Mouse (Mus musculus): Measurements from ENCODE around the gene Cptp. TPM values are rescaled to one million over a fixed set of nuclear protein-coding genes. Genes with fewer than 3 reads are reported as not detected.
A peak's percentile ranks its signal among the peaks of the same experiment; 100 is the strongest.

The Cptp gene
- polyA plus RNA-seq, 1 experiment from 2014 or later, result 17.1 TPM

DNA sequence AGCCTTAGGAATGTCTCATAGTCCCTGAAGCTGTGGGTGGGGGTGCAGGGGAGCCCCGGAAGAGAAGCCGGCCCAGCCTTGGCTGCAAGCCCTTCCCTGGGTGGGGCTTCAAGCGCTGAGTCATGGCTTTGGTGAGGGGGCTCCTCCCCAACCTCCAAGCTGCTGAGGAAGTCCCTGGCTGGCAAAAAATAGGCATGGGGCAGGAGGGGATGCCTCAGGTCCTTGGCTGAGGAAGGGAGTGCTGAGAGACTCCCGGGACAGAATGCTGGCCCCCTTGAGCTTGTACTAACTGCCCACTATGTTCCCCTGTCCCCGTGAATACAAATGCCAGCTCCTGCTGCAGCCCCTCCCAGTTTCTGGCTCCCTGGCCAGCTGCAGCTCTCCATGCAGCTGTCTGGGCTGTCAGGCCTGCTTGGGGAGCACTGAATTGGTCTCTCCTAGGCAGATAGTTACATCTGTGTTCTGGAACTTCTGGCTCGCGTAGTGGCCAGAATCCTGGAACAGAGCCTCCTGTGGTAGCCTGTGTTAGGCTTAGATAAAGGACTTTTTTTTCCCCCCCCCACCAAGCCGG lies 25.2 kb upstream of the Cptp start:
- Histone ChIP-seq H3K27me3 (ENCODE audit: insufficient read depth, low read length) (no peaks in the 10 kb centered on the region), H3K4me2 (peak overlapping the region; percentile 97), H3K9me3 (ENCODE audit: low read depth, low read length) (no peaks in the 10 kb centered on the region), H3K4me1 (ENCODE audit: insufficient read depth) (peaks cover 15% of the 10 kb centered on the region), H3K9ac (peak overlapping the region; percentile 16; the same call in 1 of the 2 replicates), H3K27ac (ENCODE audit: low read depth) (peak overlapping the region; percentile 69), H3K36me3 (ENCODE audit: insufficient read depth) (peaks cover 37% of the 10 kb centered on the region), H3K4me3 (ENCODE audit: low read depth, low read length) (peak overlapping the region; percentile 12; the same call in 1 of the 2 replicates)
- whole genome bisulfite sequencing, result 15% methylated on average over 8 of the region's 8 CpGs
- DNase-seq (peak; percentile 67), ATAC-seq (ENCODE audit: insufficient read depth) (no peak)
- peak; percentile 9; the same call in 1 of the 2 replicates for TF ChIP-seq CTCF (IDR thresholded peaks at IDR 0.05; ENCODE audit: low read depth)

DNA sequence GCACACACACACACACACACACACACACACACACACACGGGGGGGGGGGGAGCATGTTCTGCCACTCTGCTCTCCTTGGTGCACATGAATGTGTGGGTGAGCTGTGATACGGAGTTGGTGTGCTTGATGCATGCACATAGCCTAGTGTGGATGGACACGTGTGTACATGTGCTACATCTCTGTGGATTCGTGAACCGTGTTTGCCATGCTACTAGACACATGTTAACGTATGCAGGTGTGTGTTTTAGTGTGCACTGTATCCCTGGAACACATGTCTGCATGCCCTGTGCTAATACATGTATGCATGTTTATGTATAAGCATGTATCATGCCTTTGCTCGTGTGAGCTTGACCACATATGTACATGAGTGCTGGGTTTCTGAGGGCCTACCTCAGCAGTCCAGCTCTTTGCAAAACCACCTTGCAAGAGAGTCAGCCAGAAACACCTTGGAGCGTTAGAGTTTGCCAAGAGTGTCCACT lies 24.0 kb upstream of the Cptp start:
- no peak for ATAC-seq (ENCODE audit: insufficient read depth)
- no peak for DNase-seq
- Histone ChIP-seq H3K4me3 (ENCODE audit: low read depth, low read length) (peak overlapping the region; percentile 87), H3K4me2 (peak overlapping the region; percentile 97), H3K27ac (ENCODE audit: low read depth) (no peak overlapping the region), H3K27me3 (ENCODE audit: insufficient read depth, low read length) (no peaks in the 10 kb centered on the region), H3K9me3 (ENCODE audit: low read depth, low read length) (no peaks in the 10 kb centered on the region), H3K9ac (no peak overlapping the region; the same call in 1 of the 2 replicates), H3K36me3 (ENCODE audit: insufficient read depth) (peaks cover 37% of the 10 kb centered on the region), H3K4me1 (ENCODE audit: insufficient read depth) (peaks cover 15% of the 10 kb centered on the region)
- TF ChIP-seq CTCF (IDR thresholded peaks at IDR 0.05; ENCODE audit: low read depth), result no peak
- 60% methylated on average over 8 of the region's 8 CpGs for WGBS

DNA sequence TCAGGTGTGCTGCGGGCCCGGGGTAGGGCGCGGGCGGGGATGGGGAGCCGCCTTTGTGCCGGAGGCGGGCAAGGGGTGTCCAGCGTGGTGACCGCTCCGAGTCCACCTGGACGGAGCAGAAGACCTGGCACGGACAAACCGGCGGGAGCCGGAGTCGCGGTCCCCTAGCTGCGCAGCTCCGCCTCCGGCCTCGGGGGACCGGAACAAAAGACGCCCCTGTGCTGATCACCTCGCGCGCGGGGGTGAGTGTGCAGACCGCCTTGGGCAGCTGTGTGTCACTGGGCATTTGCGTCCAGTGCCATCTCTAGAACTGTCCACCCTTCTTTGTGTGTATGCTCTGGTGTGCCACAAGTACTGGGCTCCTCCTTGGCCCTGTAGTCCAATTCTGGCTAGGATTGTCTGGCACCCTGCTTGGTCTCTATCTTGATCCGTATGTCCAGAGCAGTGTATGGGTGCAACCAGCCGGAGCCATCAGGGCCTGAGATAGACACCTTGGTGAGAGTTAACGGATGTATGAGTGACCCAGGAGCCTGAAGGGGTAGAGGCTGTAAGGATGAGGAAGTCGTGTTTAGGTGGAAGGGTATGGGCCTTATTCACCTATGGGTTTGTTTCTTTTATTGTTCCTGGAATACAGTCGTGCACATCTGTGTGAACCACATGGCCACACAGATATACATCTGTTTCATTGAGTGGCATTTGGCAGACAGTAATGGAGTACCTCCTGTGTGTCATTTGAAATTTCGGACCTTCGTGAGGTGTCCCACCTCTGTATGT lies 23.4 kb upstream of the Cptp start:
- Histone ChIP-seq H3K4me1 (ENCODE audit: insufficient read depth) (peaks cover 15% of the 10 kb centered on the region), H3K27ac (ENCODE audit: low read depth) (peak overlapping the region; percentile 92), H3K9me3 (ENCODE audit: low read depth, low read length) (no peaks in the 10 kb centered on the region), H3K36me3 (ENCODE audit: insufficient read depth) (peaks cover 41% of the 10 kb centered on the region), H3K4me3 (ENCODE audit: low read depth, low read length) (peak overlapping the region; percentile 87), H3K9ac (peak overlapping the region; percentile 80), H3K4me2 (peak overlapping the region; percentile 97), H3K27me3 (ENCODE audit: insufficient read depth, low read length) (no peaks in the 10 kb centered on the region)
- 5% methylated on average over 37 of the region's 37 CpGs for WGBS
- peak; percentile 48 for DNase-seq
- peak; percentile 19 for ATAC-seq (ENCODE audit: insufficient read depth)
- no peak for TF ChIP-seq CTCF (IDR thresholded peaks at IDR 0.05; ENCODE audit: low read depth)

DNA sequence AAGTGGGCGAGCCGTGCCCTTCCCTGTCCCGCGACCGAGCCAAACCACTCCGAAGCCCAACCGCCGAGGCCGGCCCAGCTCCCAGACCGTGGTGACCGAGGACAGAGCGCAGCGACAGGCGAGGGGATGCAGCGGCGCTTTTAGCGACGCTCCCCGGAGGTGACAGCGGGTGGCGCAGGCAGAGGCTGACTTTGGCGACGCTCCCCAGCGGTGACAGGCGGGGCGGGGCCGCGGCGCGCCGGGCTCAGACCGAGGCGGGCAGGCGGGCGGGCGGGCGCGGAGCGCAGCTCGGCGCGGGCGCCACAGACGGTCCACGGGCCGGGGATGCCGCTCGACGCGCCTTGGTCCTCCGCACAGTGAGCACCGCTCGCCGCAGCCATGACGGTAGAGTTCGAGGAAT lies 22.8 kb upstream of the Cptp start:
- peak overlapping the region; percentile 80 for H3K9ac ChIP-seq
- WGBS, result 0% methylated on average over 52 of the region's 56 CpGs
- peaks cover 15% of the 10 kb centered on the region for H3K4me1 ChIP-seq (ENCODE audit: insufficient read depth)
- peak; percentile 94 for DNase-seq
- peak overlapping the region; percentile 92 for H3K27ac ChIP-seq (ENCODE audit: low read depth)
- TF ChIP-seq CTCF (IDR thresholded peaks at IDR 0.05; ENCODE audit: low read depth), result peak; percentile 49
- ATAC-seq (ENCODE audit: insufficient read depth), result peak; percentile 90
- H3K4me2 ChIP-seq, result peak overlapping the region; percentile 97
- H3K4me3 ChIP-seq (ENCODE audit: low read depth, low read length), result peak overlapping the region; percentile 87
- no peaks in the 10 kb centered on the region for H3K9me3 ChIP-seq (ENCODE audit: low read depth, low read length)
- H3K27me3 ChIP-seq (ENCODE audit: insufficient read depth, low read length), result no peaks in the 10 kb centered on the region
- peaks cover 46% of the 10 kb centered on the region for H3K36me3 ChIP-seq (ENCODE audit: insufficient read depth)

DNA sequence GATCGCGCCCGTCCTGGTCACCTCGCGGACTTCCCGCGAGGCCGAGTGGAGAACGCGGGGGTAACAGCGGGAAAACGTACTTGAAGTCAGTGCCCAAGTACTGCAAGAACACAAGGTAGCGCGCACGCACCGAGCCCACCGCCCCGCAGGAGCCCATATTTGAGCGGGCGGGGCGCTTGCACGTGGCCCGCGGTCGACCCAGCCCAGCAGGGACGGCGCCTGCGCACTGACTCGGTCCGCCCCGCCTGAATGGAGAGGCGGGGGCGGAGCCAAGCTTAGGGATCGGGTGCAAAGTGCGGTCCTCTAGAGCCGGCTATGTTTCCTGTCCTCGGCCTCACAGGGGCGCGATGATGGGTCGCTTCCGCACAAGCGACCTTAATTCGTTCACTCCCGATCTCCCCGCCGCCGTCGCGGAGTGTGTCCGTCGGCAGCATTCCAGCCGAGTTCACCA lies 22.3 kb upstream of the Cptp start, which contains the start of the genes Pusl1 and Acap3:
TSS of gene Pusl1 (minus strand) at position 231 of the 451 bp plus-strand sequence.
TSS of gene Acap3 (plus strand) at position 272 of the 451 bp plus-strand sequence.
- peaks cover 46% of the 10 kb centered on the region for H3K36me3 ChIP-seq (ENCODE audit: insufficient read depth)
- peak; percentile 98 for DNase-seq
- peaks cover 15% of the 10 kb centered on the region for H3K4me1 ChIP-seq (ENCODE audit: insufficient read depth)
- under 1% methylated on average over 52 of the region's 52 CpGs for WGBS
- H3K4me3 ChIP-seq (ENCODE audit: low read depth, low read length), result peak within 1 kb of the TSS; percentile 87
- H3K27ac ChIP-seq (ENCODE audit: low read depth), result peak within 1 kb of the TSS; percentile 92
- H3K27me3 ChIP-seq (ENCODE audit: insufficient read depth, low read length), result no peaks in the 10 kb centered on the region
- peak within 1 kb of the TSS; percentile 80 for H3K9ac ChIP-seq
- no peak for TF ChIP-seq CTCF (IDR thresholded peaks at IDR 0.05; ENCODE audit: low read depth)
- peak within 1 kb of the TSS; percentile 97 for H3K4me2 ChIP-seq
- peak; percentile 86 for ATAC-seq (ENCODE audit: insufficient read depth)
- H3K9me3 ChIP-seq (ENCODE audit: low read depth, low read length), result no peaks in the 10 kb centered on the region

DNA sequence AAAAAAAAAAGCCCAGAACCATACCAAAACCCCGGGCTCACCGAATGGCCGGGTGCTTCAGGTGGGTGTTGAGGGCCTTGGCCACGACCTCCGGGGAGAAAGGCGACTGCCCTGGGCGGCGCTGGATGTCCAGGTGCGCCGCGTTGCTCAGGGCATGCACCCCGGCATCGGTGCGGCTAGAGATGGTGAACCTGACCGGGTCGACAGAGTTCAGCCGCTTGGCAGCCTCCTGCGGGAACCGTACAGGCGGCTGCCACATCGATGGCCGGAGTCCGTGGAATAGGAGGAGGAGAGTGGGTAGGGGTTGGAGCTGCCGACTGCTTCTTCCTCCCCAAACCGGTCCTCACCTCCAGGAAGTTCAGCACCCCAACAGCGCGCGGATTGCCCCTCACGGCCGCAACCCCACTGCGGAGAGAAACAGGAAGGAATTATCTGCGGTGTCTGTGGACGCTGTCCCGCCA lies 21.8 kb upstream of the Cptp start:
- DNase-seq (peak; percentile 8), ATAC-seq (ENCODE audit: insufficient read depth) (0 out of 2 replicates have a peak, but pooled peaks have one; percentile 0)
- peak overlapping the region; percentile 65 for H3K9ac ChIP-seq
- H3K4me1 ChIP-seq (ENCODE audit: insufficient read depth), result peaks cover 15% of the 10 kb centered on the region
- peaks cover 46% of the 10 kb centered on the region for H3K36me3 ChIP-seq (ENCODE audit: insufficient read depth)
- no peak for TF ChIP-seq CTCF (IDR thresholded peaks at IDR 0.05; ENCODE audit: low read depth)
- H3K4me3 ChIP-seq (ENCODE audit: low read depth, low read length), result peak overlapping the region; percentile 87
- H3K4me2 ChIP-seq, result peak overlapping the region; percentile 97
- H3K9me3 ChIP-seq (ENCODE audit: low read depth, low read length), result no peaks in the 10 kb centered on the region
- H3K27ac ChIP-seq (ENCODE audit: low read depth), result no peak overlapping the region
- under 1% methylated on average over 34 of the region's 34 CpGs for WGBS
- no peaks in the 10 kb centered on the region for H3K27me3 ChIP-seq (ENCODE audit: insufficient read depth, low read length)

DNA sequence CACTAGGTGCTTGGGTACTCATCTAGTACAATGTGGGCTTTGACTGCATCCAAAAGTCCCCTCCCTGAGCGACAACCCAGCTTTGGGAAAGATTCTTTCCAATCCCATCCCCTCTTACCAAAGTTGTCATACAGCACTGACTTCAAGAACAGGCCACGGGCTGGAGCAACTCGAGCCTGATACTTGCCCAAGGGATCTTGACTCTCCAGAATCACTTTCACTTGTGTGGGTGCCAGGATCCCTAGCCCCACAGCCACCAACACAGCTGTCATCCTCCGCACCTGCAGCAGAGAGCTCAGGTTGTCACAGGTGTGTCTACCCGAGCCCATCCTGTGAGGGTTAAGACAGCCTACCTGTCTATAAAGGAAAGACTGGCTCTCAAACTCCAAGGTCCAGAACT lies 20.1 kb upstream of the Cptp start:
- WGBS, result 78% methylated on average over 5 of the region's 5 CpGs
- no peak overlapping the region for H3K9ac ChIP-seq
- DNase-seq (no peak), ATAC-seq (ENCODE audit: insufficient read depth) (no peak)
- H3K4me1 ChIP-seq (ENCODE audit: insufficient read depth), result peaks cover 6% of the 10 kb centered on the region
- no peaks in the 10 kb centered on the region for H3K27me3 ChIP-seq (ENCODE audit: insufficient read depth, low read length)
- no peak overlapping the region for H3K4me3 ChIP-seq (ENCODE audit: low read depth, low read length)
- peaks cover 53% of the 10 kb centered on the region for H3K36me3 ChIP-seq (ENCODE audit: insufficient read depth)
- no peak overlapping the region for H3K27ac ChIP-seq (ENCODE audit: low read depth)
- no peak for TF ChIP-seq CTCF (IDR thresholded peaks at IDR 0.05; ENCODE audit: low read depth)
- no peak overlapping the region for H3K4me2 ChIP-seq
- H3K9me3 ChIP-seq (ENCODE audit: low read depth, low read length), result no peaks in the 10 kb centered on the region
